In genomic region chr2:156874760-156875510, GRCm38 (mm10) we compare ENCODE assay signal across 28 mouse cellular contexts. TPM values are rescaled to one million over a fixed set of nuclear protein-coding genes. Genes with fewer than 3 reads are reported as not detected.
A peak's percentile ranks its signal among the peaks of the same experiment; 100 is the strongest.
DNase-seq lines count a peak whose midpoint lies in the region; ATAC-seq lines count a peak whose summit lies in the region.
"Had no signal": no experiment of that assay in that cellular context is flagged by ENCODE, and none has a peak within 500 bp of the region (broad histone marks: within the 10 kb centered on the region; RNA-seq: fewer than 3 reads in every experiment).

No protein-coding gene starts in this region.

- no peak overlapping the region for H3K4me3 ChIP-seq in liver, embryonic 13.5 days (replicated peaks)
- no peak overlapping the region for H3K4me3 ChIP-seq in liver, embryonic 11.5 days (ENCODE audit: low read depth, low read length)
- H3K4me3 ChIP-seq: erythroblast, embryonic 14.5 days; heart, adult 2 months; heart, embryonic 12.5 days; kidney, embryonic 15.5 days; limb, embryonic 13.5 days had no signal

- 92% methylated on average over 4 of the region's 4 CpGs for WGBS in liver, embryonic 13.5 days (ENCODE audit: insufficient replicate concordance)
- 90% methylated on average over 4 of the region's 4 CpGs for WGBS in liver, embryonic 11.5 days

- ATAC-seq in liver, embryonic 13.5 days (ENCODE audit: low read depth) = no peak
- ATAC-seq in liver, embryonic 11.5 days (replicated peaks; ENCODE audit: low FRiP score) = no peak
- ATAC-seq: activated CD4-positive, CD25-positive, alpha-beta regulatory T cell, adult 4 months; forebrain, embryonic 16.5 days; inflammation-experienced regulatory T-cells, adult 6 months had no signal

- DNase-seq in liver, embryonic 13.5 days = no peak
- DNase-seq in liver, embryonic 11.5 days (ENCODE audit: low spot score) = no peak
- DNase-seq in cerebellum, adult 11 months = peak; percentile 94
- peak; percentile 92 to 93 for DNase-seq in cerebellum, adult 18-20 months
- DNase-seq in cerebellum, postnatal 10 days = peak; percentile 89 to 90
- DNase-seq in testis, postnatal 14 days (ENCODE audit: low spot score) = no peak
- DNase-seq in ovary, adult 18-20 months (ENCODE audit: low spot score) = no peak
- no peak for DNase-seq in thymus, postnatal 4 days
- DNase-seq: adrenal gland, adult 2 months; B cell, adult 2 months; heart, adult 2 months; heart, postnatal 4 days; kidney, adult 11 months; kidney, postnatal 25 days; lung, postnatal 36 days; midbrain, embryonic 14.5 days; right cerebral cortex, adult 18-20 months; right cerebral cortex, postnatal 4 days; thymus, adult 2 months had no signal

- peak overlapping the region; percentile 68; the same call in 1 of the 2 replicates for H3K27ac ChIP-seq in liver, embryonic 13.5 days
- H3K27ac ChIP-seq in liver, embryonic 11.5 days (ENCODE audit: low read depth, low read length) = no peak overlapping the region
- H3K27ac ChIP-seq: heart, adult 2 months; hindbrain, embryonic 14.5 days; kidney, embryonic 15.5 days; limb, embryonic 13.5 days; stomach, postnatal 0 days had no signal

- H3K36me3 ChIP-seq in liver, embryonic 13.5 days = peaks cover 56% of the 10 kb centered on the region
- peaks cover 34% of the 10 kb centered on the region for H3K36me3 ChIP-seq in liver, embryonic 11.5 days (ENCODE audit: control insufficient read depth, insufficient read depth, low read length)

- H3K4me2 ChIP-seq in liver, embryonic 13.5 days = no peak overlapping the region
- H3K4me2 ChIP-seq in liver, embryonic 11.5 days = no peak overlapping the region
- H3K4me2 ChIP-seq: heart, embryonic 12.5 days; hindbrain, embryonic 14.5 days; kidney, embryonic 15.5 days; limb, embryonic 13.5 days had no signal

- H3K4me1 ChIP-seq in liver, embryonic 13.5 days (replicated peaks) = peaks cover 57% of the 10 kb centered on the region
- peaks cover 20% of the 10 kb centered on the region for H3K4me1 ChIP-seq in liver, embryonic 11.5 days (replicated peaks; ENCODE audit: control insufficient read depth, insufficient read depth, low read length)

- no peaks in the 10 kb centered on the region for H3K9me3 ChIP-seq in liver, embryonic 13.5 days (replicated peaks)
- H3K9me3 ChIP-seq in liver, embryonic 11.5 days (ENCODE audit: control insufficient read depth, low read length) = no peaks in the 10 kb centered on the region
- H3K9me3 ChIP-seq: heart, embryonic 12.5 days; kidney, embryonic 15.5 days; limb, embryonic 13.5 days had no signal

- H3K9ac ChIP-seq in liver, embryonic 13.5 days = no peak overlapping the region
- no peak overlapping the region for H3K9ac ChIP-seq in liver, embryonic 11.5 days (ENCODE audit: low read depth, low read length)
- H3K9ac ChIP-seq: heart, embryonic 12.5 days; hindbrain, embryonic 14.5 days; kidney, embryonic 15.5 days; limb, embryonic 13.5 days had no signal

- no peaks in the 10 kb centered on the region for H3K27me3 ChIP-seq in liver, embryonic 13.5 days
- no peaks in the 10 kb centered on the region for H3K27me3 ChIP-seq in liver, embryonic 11.5 days (replicated peaks; ENCODE audit: control insufficient read depth, insufficient read depth, low read length)
- H3K27me3 ChIP-seq: heart, embryonic 12.5 days; kidney, embryonic 15.5 days; limb, embryonic 13.5 days had no signal

RNA-seq across cellular contexts. Expression of gene Rab5if, which starts 12.0 kb away (rescaled TPM):
- polyA plus RNA-seq in liver, embryonic 13.5 days (2015; fragmentation: Nextera tagmentation; extraction: Ambion mirVana) = 204 and 210 TPM in 2 replicates
- 247 and 278 TPM in 2 replicates for polyA plus RNA-seq in liver, embryonic 11.5 days (2014; fragmentation: Nextera tagmentation; extraction: Ambion mirVana)

RNA-seq across cellular contexts. Expression of gene Sla2, which starts 12.1 kb away (rescaled TPM):
- 3.1 and 3.3 TPM in 2 replicates for polyA plus RNA-seq in liver, embryonic 13.5 days (2015; fragmentation: Nextera tagmentation; extraction: Ambion mirVana)
- 11.6 and 11.9 TPM in 2 replicates for polyA plus RNA-seq in liver, embryonic 11.5 days (2014; fragmentation: Nextera tagmentation; extraction: Ambion mirVana)

RNA-seq across cellular contexts. Expression of gene 4930518I15Rik, which starts 17.2 kb away (rescaled TPM):
- 1.6 and 2.0 TPM in 2 replicates for polyA plus RNA-seq in liver, embryonic 13.5 days (2015; fragmentation: Nextera tagmentation; extraction: Ambion mirVana)
- 3.6 and 5.1 TPM in 2 replicates for polyA plus RNA-seq in liver, embryonic 11.5 days (2014; fragmentation: Nextera tagmentation; extraction: Ambion mirVana)

RNA-seq across cellular contexts. Expression of gene Tgif2, which starts 35.1 kb away (rescaled TPM):
- 7.2 and 9.0 TPM in 2 replicates for polyA plus RNA-seq in liver, embryonic 13.5 days (2015; fragmentation: Nextera tagmentation; extraction: Ambion mirVana)
- 33.3 and 40.0 TPM in 2 replicates for polyA plus RNA-seq in liver, embryonic 11.5 days (2014; fragmentation: Nextera tagmentation; extraction: Ambion mirVana)

Comparison
In these comparisons a context has a peak if more than half of its experiments do, and no peak if none do; other contexts are left out.
1. DNase-seq: peak in cerebellum, adult 11 months (single experiment), cerebellum, adult 18-20 months (2 of 2) and cerebellum, postnatal 10 days (2 of 2); none in liver, embryonic 13.5 days (single experiment), liver, embryonic 11.5 days (single experiment), testis, postnatal 14 days (single experiment), ovary, adult 18-20 months (single experiment) and thymus, postnatal 4 days (single experiment).